Mouse (Mus musculus) Patski (cell line): ENCODE data around the gene Gabrd. TPM values are rescaled to one million over a fixed set of nuclear protein-coding genes. Genes with fewer than 3 reads are reported as not detected.

Source experiments
- ATAC-seq: fragments of 100-300 bp; one replicate; pipeline ENCODE4 v1.8.0; 2021
- CTCF ChIA-PET: fragments of 350-600 bp; sonication (Branson Sonifier 250); formaldehyde crosslinking; loops from one replicate; lab custom pipeline; 2022; ENCODE audit warnings: inconsistent platforms; lab: Charles Lee
- POLR2A ChIA-PET: fragments of 350-600 bp; sonication (Branson Sonifier 250); formaldehyde crosslinking; loops from one replicate; lab custom pipeline; 2022; ENCODE audit warnings: antibody characterized with exemption, inconsistent platforms; lab: Charles Lee
- DNase-seq: peaks from one replicate; pipeline ENCODE4 v3.0.0-alpha.2; 2011; ENCODE audit warnings: low read depth, low spot score
- H3K27me3 ChIP-seq: fragments of 371-371 bp; one replicate; pipeline ENCODE4 v1.5.1; 2021
- CTCF ChIP-seq: fragments of 100-300 bp; IDR thresholded peaks from one replicate; pipeline ENCODE4 v1.5.1; 2021
- in situ Hi-C: fragments of 300-500 bp; cut with MboI; formaldehyde crosslinking; loops from 3 replicates; pipeline ENCODE4 v1.11.1; 2018; ENCODE audit warnings: low pct_unique_long_range_greater_than_20kb, mixed read lengths
- polyA plus RNA-seq: library from polyadenylated mRNA; unstranded; gene quantifications from one replicate; pipeline ENCODE4 v1.2.3, GENCODE M21; 2021

Gene Gabrd
- polyA plus RNA-seq, 1 experiment from 2014 or later: not detected

- POLR2A ChIA-PET: no interaction called here
Observed at GRCm38 (mm10) chr4:155414656-155415235, 16.8 kb upstream of the Gabrd start.

GRCm38 (mm10) chr4:155413641-155414335, 15.9 kb upstream of the Gabrd start:
- ATAC-seq: no peak
- no peak for DNase-seq
- ChIA-PET CTCF (interaction anchor here (1.0 kb wide), 1 partner anchor 10 kb away, joined by 3 read pairs; no protein-coding TSS in a partner anchor), POLR2A (no interaction called here)
- TF ChIP-seq CTCF: no peak
- H3K27me3 ChIP-seq: no peaks in the 10 kb centered on the region
- in situ Hi-C loops: no loop called here

More at GRCm38 (mm10) chr4:155414656-155415235, 16.8 kb upstream of the Gabrd start:
- in situ Hi-C loops: no loop called here
- CTCF ChIA-PET: interaction anchor here (1.0 kb wide), 1 partner anchor 9 kb away, joined by 3 read pairs; no protein-coding TSS in a partner anchor
- no peaks in the 10 kb centered on the region for H3K27me3 ChIP-seq
- no peak for DNase-seq
- no peak for TF ChIP-seq CTCF
- ATAC-seq: no peak

DNA sequence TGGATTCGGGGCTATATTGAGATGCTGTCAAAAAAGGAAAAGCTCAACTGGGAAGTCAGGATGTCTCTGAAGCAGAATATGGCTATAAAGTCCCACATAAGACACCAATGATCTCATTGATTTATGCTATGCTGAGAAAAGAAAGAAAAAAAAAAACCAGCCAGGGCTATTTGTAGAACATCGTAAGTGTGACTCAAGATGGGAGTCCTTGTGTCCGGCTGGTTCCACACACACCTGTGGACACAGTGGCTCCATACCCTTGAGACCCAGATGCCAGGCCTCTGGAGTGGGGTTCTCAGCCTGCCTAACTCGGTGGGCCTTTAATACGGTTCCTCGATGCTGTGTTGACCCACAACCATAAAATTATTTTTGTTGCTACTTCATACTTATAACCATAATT, 14.2 kb upstream of the Gabrd start:
- CTCF ChIA-PET: no interaction called here
- no peak for TF ChIP-seq CTCF
- POLR2A ChIA-PET: no interaction called here
- no peaks in the 10 kb centered on the region for H3K27me3 ChIP-seq
- DNase-seq (no peak), ATAC-seq (no peak)
- in situ Hi-C loops: no loop called here

DNA sequence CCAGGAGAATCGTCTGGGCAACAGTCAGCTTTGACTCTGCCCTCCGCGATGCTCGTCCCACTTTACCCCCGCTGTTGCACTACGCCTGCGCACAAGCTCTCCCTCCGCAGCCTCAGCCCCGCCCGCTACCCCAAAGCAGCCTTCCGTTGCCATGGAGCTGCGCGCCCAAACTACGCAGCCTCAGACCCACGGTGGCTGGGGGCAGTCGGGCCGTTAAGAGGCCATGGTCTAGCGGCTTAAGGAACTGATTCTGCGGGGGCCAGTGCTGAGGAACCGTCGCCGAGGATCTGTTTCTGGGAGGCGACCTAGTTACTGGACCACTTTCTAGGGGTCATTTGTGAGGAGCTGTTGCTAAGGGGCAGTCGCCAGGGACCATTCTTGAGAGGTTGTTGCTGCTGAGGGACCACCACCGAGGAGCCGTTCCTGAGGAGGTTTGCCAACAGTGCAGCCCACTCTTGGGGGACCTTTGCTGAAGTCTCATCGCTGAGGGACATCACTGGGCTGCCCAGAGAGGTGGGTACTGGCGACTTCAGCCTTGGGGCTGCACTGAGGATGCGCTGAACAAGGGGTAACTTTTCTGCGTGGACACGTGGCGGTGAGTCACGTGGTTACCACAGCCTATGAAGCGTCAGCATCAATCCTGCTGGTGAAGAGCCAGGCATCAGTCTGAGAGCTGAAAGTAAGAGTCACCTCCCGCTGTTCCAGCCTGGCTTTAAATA, 11.3 kb upstream of the Gabrd start, which contains the start of gene Cfap74:
Gene Cfap74 (plus strand): TSS at position 133 of the 719 bp plus-strand sequence.
- DNase-seq (peak; percentile 31), ATAC-seq (no peak)
- H3K27me3 ChIP-seq: no peaks in the 10 kb centered on the region
- POLR2A ChIA-PET: interaction anchor here (0.6 kb wide), 1 partner anchor 16 kb away, joined by 3 read pairs; no protein-coding TSS in a partner anchor
- no peak for TF ChIP-seq CTCF
- in situ Hi-C loops: no loop called here
- CTCF ChIA-PET: no interaction called here

GRCm38 (mm10) chr4:155408695-155409057, 10.8 kb upstream of the Gabrd start:
- DNase-seq (no peak), ATAC-seq (no peak)
- in situ Hi-C loops: no loop called here
- POLR2A ChIA-PET: no interaction called here
- TF ChIP-seq CTCF: no peak
- H3K27me3 ChIP-seq: no peaks in the 10 kb centered on the region
- CTCF ChIA-PET: no interaction called here

- in situ Hi-C loops: no loop called here
- no peak for DNase-seq
- TF ChIP-seq CTCF: no peak
- no peak for ATAC-seq
- CTCF ChIA-PET: no interaction called here
- POLR2A ChIA-PET: no interaction called here
- peaks cover 4% of the 10 kb centered on the region for H3K27me3 ChIP-seq
Observed at GRCm38 (mm10) chr4:155402489-155402888, 4.6 kb upstream of the Gabrd start.

GRCm38 (mm10) chr4:155401121-155401520, 3.2 kb upstream of the Gabrd start:
- DNase-seq: no peak
- no peak for ATAC-seq
- peaks cover 11% of the 10 kb centered on the region for H3K27me3 ChIP-seq
- TF ChIP-seq CTCF: no peak
- ChIA-PET POLR2A (no interaction called here), CTCF (no interaction called here)
- in situ Hi-C loops: no loop called here

GRCm38 (mm10) chr4:155398222-155398540, 269 bp upstream of the Gabrd start:
- ATAC-seq (no peak), DNase-seq (no peak)
- POLR2A ChIA-PET: no interaction called here
- H3K27me3 ChIP-seq: peaks cover 27% of the 10 kb centered on the region
- CTCF ChIA-PET: no interaction called here
- in situ Hi-C loops: no loop called here
- no peak for TF ChIP-seq CTCF

DNA sequence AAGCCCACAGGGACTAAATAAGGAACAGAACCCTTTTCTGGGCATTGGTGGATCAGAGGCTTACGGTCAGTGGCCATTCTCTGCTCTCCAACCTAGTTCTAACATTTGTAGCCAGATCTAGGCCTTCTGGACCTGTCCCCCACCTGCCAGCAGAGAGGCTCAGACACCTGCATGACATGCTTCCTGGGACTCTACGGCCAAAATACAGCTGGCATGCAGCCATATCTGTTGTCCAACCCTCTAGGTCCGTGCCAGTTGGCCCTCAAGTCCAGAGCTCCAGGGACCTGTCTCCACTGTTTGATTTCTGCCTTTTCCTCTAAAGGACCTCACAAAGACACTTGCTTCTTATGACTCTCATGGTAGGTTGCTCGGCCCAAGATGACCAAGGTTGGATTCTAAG, 1.2 kb downstream of the Gabrd start:
- no peak for DNase-seq
- ChIA-PET CTCF (interaction anchor here (0.6 kb wide), 1 partner anchor 36 kb away, joined by 3 read pairs; the partner anchor contains the start of gene Prkcz), POLR2A (no interaction called here)
- TF ChIP-seq CTCF: no peak
- in situ Hi-C loops: no loop called here
- H3K27me3 ChIP-seq: peaks cover 27% of the 10 kb centered on the region
- ATAC-seq: no peak

GRCm38 (mm10) chr4:155395471-155395870, 2.4 kb downstream of the Gabrd start:
- H3K27me3 ChIP-seq: peaks cover 31% of the 10 kb centered on the region
- ATAC-seq (no peak), DNase-seq (no peak)
- POLR2A ChIA-PET: no interaction called here
- CTCF ChIA-PET: no interaction called here
- no peak for TF ChIP-seq CTCF
- in situ Hi-C loops: no loop called here

DNA sequence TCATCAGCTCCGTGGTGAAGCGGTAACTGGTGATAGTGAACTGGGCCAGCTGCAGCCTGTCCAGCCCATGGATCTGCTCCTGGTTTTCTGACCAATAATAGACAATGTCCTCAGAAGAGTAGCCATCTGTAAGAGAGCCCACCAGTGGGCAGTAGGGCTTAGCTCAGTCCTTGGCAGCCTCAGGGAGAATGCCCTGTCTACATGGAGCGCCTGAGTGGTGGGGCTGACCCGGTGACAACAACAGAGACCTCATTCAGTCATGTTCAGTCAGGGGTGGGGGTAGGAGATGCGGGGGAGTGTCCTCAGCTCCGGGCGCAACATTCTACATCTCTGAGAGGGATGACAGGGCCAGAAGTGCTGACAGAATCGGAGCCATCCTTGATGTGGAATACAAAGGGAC, 10.7 kb downstream of the Gabrd start:
- H3K27me3 ChIP-seq: peaks cover 23% of the 10 kb centered on the region
- no peak for TF ChIP-seq CTCF
- in situ Hi-C loops: no loop called here
- DNase-seq (no peak), ATAC-seq (no peak)
- ChIA-PET CTCF (no interaction called here), POLR2A (no interaction called here)
